Mouse (Mus musculus): ENCODE results near the gene Pcsk2. TPM values are rescaled to one million over a fixed set of nuclear protein-coding genes. Genes with fewer than 3 reads are reported as not detected.

The Pcsk2 gene
- total RNA-seq, 2 experiments from 2014 or later = 268 to 275 TPM

GRCm38 (mm10) chr2:143713902-143714301, 167.9 kb downstream of the Pcsk2 start:
- intact Hi-C loops (cut with DNase I) = loop anchor here (5.0 to 10.0 kb wide), 2 partner anchors 167 to 259 kb away; partner anchors contain the start of gene Pcsk2

DNA sequence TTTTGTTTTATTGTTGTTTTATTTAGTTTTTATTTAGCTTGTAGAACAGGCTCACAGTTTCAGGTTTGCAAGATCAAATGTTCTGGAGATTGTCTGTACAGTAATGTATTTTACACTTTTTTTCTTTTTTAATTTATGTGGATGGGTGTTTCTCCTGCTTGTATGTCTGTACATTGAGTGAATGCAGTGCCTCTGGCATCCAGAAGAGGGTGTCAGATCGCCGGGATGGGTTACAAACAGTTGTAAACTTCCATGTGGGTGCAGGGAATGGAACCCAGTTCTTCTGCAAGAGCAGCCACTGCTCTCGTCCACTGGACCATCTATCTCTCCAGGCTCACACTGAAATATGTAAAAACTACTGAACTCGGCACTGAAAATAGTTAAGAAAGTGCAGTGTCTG, 169.2 kb downstream of the Pcsk2 start:
- DNase-seq (ENCODE audit: low spot score in 2 of 2) = no peak

More at GRCm38 (mm10) chr2:143713902-143714301, 167.9 kb downstream of the Pcsk2 start:
- no peak for DNase-seq (ENCODE audit: low spot score in 2 of 2)

DNA sequence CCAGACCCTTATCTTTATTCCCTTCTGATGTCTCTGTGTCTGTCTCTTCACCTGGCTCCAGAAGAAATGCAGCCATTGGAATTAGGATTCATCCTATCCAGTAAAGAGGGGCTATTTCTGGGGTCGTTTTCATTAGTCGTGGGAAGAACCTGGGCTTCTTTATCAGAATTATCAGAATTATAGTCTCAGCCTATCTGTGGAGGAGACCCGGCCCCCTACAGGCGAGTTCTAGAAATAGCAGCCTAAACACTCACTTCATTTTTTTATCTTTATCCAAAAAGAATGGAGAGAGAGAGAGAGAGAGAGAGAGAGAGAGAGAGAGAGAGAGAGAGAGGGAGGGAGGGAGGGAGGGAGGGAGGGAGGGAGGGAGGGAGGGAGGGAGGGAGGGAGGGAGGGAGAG, 177.3 kb downstream of the Pcsk2 start:
- no peak for DNase-seq (ENCODE audit: low spot score in 2 of 2)
- intact Hi-C loops (cut with DNase I) = no loop called here

More for the DNA sequence above, 169.2 kb downstream of the Pcsk2 start:
- intact Hi-C loops (cut with DNase I) = loop anchor here (10.0 kb wide), 1 partner anchor 260 kb away; no protein-coding TSS in a partner anchor

DNA sequence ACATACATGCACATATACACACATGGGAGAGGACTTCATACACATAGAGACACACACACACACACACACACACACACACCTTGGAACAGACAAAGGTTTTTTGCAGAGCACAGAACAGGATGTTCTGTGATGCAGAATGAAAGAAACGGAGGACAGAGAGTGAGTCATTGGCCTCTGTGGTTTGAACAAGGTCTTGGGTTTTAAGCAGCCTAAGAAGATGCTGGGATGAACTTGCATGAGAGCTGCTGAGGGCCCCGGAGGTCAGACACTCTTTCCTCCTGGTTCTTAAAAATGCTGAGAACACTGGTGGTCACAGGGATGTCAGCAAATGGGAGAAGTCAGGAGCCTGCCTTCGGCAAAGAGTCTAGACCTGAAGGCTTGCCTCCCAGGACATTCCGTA, 178.1 kb downstream of the Pcsk2 start:
- intact Hi-C loops (cut with DNase I) = no loop called here
- DNase-seq (ENCODE audit: low spot score in 2 of 2) = no peak

DNA sequence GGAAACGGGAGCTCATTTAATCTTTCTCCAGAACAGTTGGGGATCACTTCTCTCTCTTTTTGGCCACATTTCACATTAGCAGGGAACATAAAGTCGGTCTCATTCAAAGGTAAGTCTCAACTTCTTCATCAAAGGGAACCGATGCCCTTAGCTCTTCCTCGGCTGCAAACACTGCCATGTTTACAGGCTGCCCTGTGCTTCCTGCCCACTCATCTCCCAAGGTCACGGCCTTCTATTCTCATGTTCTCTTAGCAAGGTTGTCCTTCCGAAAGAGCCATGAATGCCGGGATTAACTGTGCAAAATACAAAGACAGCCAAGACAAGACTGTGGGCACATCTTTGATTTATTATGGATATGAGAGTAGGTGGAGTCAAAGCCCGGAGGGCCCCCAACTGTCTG, 178.8 kb downstream of the Pcsk2 start:
- no peak for DNase-seq (ENCODE audit: low spot score in 2 of 2)
- intact Hi-C loops (cut with DNase I) = no loop called here

DNA sequence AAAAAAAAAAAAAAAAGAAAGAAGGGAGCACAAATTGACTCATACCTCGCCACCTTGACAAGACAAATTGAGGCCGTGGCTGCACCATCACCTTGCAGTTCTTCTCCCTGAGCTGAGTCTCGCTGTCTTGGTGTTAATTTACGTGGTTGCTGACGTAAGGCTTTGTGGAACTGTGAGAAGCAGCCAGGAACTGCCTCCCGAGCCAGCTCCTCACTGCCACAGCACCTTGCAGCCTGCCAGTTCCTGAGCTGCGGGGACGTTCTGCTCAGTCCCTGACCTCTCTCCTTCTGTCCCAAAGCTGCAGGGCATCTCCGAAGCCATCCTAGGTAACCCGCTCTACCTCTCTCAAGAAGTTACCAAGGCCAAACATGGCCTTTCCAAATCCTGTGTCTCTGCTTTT, 186.5 kb downstream of the Pcsk2 start:
- intact Hi-C loops (cut with DNase I) = no loop called here
- peak in 1 of 2 experiments; percentile 58 for DNase-seq (ENCODE audit: low spot score in 2 of 2)

- no peak for DNase-seq (ENCODE audit: low spot score in 2 of 2)
- intact Hi-C loops (cut with DNase I) = no loop called here
Measured at GRCm38 (mm10) chr2:143735442-143735841, 189.5 kb downstream of the Pcsk2 start.

- DNase-seq (ENCODE audit: low spot score in 2 of 2) = no peak
- intact Hi-C loops (cut with DNase I) = no loop called here
Measured at GRCm38 (mm10) chr2:143739475-143740226, 193.7 kb downstream of the Pcsk2 start.

DNA sequence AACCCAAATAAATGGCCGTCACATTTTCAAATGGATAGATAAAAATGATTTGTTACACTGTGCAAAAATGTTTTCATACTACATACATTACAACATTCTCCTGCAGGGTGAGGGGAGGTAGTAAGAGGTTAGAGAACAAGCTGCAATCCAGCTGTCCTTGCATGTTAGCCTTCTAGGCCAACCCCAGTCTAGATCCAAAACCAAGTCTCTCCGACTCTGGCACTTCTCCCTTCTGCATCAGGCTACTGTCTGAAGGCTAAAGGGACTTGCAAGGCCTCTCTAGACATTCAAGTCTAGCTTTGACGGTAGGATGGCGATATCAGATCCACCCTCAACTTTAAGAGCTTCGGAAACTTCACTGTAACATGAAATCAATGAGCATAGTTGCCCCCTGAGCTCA, 196.5 kb downstream of the Pcsk2 start:
- DNase-seq (ENCODE audit: low spot score in 2 of 2) = no peak
- intact Hi-C loops (cut with DNase I) = no loop called here

DNA sequence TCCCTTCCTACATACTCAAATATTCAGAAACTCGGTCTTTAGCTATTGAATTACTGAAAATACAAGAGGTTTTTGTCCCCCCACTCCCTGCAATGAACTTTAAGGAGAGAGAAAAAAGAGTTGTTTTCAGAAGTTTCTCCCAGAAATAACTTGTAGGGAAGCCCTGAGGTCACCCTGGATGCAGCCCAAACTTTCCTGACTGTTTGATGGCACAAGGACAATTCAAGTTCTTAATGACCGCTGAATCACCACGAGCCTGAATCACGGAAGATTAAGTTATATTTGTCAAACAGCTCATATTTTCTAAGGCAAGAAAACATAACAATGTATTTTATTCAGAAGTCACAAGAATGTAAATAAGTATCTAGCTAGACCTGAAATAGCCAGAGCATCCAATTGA, 197.1 kb downstream of the Pcsk2 start:
- no peak for DNase-seq (ENCODE audit: low spot score in 2 of 2)
- intact Hi-C loops (cut with DNase I) = no loop called here

- DNase-seq (ENCODE audit: low spot score in 2 of 2) = peak in 1 of 2 experiments; percentile 74
- intact Hi-C loops (cut with DNase I) = no loop called here
Measured at GRCm38 (mm10) chr2:143752051-143752788, 206.3 kb downstream of the Pcsk2 start.

- peak; percentile 55 to 70 for DNase-seq (ENCODE audit: low spot score in 2 of 2)
- intact Hi-C loops (cut with DNase I) = loop anchor here (2.0 kb wide), 1 partner anchor 662 kb away; no protein-coding TSS in a partner anchor
Measured at GRCm38 (mm10) chr2:143776448-143776847, 230.5 kb downstream of the Pcsk2 start.

DNA sequence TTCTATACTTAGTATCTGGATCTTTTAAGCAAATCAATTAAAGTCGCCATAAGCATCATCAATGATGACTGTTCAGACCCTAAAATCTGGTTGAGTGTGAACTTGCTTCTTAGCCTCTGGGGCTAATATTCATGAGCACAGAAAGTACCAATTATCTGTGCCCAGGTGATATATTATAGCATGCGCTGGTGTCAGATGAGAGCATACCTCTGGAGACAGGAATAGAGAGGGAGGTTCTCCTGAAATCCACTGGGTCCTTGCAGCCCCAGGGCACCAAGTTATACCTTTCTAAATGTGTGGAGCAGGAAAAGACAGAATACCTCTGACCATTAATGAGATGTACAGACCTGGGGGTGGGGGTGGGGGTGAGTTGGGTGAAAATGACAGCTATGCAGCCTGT, 234.4 kb downstream of the Pcsk2 start:
- intact Hi-C loops (cut with DNase I) = no loop called here

GRCm38 (mm10) chr2:143789911-143790310, 244.0 kb downstream of the Pcsk2 start:
- DNase-seq (ENCODE audit: low spot score in 2 of 2) = no peak
- intact Hi-C loops (cut with DNase I) = no loop called here

More for the DNA sequence above, 234.4 kb downstream of the Pcsk2 start:
- DNase-seq (ENCODE audit: low spot score in 2 of 2) = no peak

- intact Hi-C loops (cut with DNase I) = no loop called here
- DNase-seq (ENCODE audit: low spot score in 2 of 2) = peak; percentile 34 to 50
Measured at GRCm38 (mm10) chr2:143795858-143796257, 249.9 kb downstream of the Pcsk2 start.

GRCm38 (mm10) chr2:143796335-143797013, 250.5 kb downstream of the Pcsk2 start:
- no peak for DNase-seq (ENCODE audit: low spot score in 2 of 2)
- intact Hi-C loops (cut with DNase I) = no loop called here

DNA sequence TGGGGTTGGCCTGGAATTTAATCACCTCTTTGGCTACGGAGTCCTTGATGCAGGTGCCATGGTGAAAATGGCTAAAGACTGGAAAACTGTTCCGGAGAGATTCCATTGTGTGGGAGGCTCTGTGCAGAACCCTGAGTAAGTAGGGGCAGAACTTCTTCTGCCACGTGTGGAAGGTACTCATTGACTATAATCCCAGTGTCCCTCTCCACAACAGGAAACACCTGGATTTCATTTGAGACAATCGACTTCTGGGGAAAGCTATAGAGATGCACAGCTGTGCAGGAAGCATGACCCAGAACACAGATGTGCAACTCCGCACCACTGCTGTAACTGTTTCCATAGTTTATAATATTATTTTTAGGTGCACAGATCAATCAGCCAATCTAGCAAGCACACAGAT, 255.1 kb downstream of the Pcsk2 start:
- DNase-seq (ENCODE audit: low spot score in 2 of 2) = no peak
- intact Hi-C loops (cut with DNase I) = no loop called here

- no peak for DNase-seq (ENCODE audit: low spot score in 2 of 2)
- intact Hi-C loops (cut with DNase I) = no loop called here
Measured at GRCm38 (mm10) chr2:143806140-143806923, 260.4 kb downstream of the Pcsk2 start.

DNA sequence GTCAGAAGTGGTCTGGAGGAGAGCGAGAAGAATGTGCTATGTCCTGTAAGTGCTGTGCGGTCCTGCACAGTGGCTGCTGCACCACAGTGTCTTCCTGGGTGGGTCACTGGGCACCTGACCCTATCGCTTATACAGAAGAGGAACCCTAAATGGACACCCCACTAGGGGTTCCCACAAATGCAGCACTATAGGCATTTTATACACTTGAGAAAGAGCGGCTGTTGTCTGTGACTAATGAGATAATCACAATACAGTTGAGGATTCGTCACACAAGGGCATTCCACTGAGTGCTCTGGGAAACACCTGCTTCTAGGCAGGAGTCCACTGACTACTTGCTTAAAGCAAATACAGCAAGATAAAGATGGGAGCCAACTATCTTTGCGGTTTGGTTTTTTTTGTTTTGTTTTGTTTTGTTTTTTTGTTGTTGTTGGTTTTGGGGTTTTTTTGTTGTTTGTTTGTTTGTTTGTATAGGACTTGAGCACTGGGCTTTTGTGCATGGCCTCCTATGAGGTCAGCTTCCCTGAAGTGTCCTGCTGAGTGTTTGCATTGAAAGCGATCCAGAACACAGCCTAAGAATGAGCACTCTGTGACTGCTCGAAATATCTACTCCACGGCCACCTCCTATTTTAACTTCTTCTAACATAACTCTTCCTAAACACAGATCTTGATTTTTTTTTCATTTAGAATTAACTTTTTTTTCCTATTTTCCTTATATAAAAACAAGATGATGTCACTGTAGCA, 261.1 kb downstream of the Pcsk2 start:
- no peak for DNase-seq (ENCODE audit: low spot score in 2 of 2)
- intact Hi-C loops (cut with DNase I) = no loop called here

All from left cerebral cortex, postnatal 25 days (tissue).